Mouse (Mus musculus): Measurements from ENCODE around the gene Tbx10. TPM values are rescaled to one million over a fixed set of nuclear protein-coding genes. Genes with fewer than 3 reads are reported as not detected.
"Not testable (repeated sequence)": the region's sequence is repeated elsewhere in the genome, so short reads cannot be mapped to it uniquely, and the experiment has no call there.

Tbx10 gene
- polyA plus RNA-seq, 1 experiment from 2014 or later = 0.16 TPM

DNA sequence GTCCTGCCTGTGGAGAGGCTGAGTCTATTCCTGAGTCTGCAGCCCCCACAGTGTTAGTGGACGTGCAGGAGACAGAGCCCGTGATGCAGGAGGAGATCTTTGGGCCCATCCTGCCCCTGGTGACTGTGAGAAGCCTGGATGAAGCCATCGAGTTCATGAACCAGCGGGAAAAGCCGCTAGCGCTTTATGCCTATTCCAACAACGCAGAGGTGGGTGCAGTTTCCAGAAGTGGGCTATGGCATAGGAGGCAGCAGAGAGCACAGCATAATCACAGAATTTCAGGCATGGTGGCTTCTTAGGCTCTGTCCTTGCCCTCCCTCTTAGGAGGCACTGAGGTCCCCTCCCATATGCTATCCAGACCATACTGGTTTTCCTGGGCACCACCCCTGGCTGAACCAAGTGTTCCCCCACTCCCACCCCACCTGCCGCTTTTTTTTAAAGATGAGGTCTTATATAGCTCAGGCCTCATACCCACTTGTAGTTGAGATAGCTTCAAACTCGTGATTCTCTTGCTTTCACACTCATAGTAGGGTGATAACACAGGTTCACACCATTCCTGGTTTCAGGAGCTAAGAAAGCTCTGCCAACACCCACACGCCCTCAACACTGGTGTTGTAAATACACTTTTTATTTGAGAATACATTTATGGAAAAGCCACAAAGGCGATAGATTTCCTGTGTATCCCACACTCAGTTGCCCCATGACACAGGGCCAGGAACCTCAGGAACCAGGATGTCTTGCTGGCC lies 26.0 kb upstream of the Tbx10 start:
- no peak overlapping the region for H3K9ac ChIP-seq (ENCODE audit: low read length)
- ATAC-seq (replicated peaks; ENCODE audit: low FRiP score, low TSS enrichment, low read depth) (no peak), DNase-seq (ENCODE audit: low spot score) (no peak)
- H3K27ac ChIP-seq (ENCODE audit: low read depth) = no peak overlapping the region
- no peaks in the 10 kb centered on the region for H3K9me3 ChIP-seq (ENCODE audit: control insufficient read depth, low read length)
- no peaks in the 10 kb centered on the region for H3K36me3 ChIP-seq (ENCODE audit: control insufficient read depth, insufficient read depth, low read length)
- no peak overlapping the region for H3K4me2 ChIP-seq (ENCODE audit: low read length)
- WGBS = 72% methylated on average over 11 of the region's 11 CpGs
- H3K4me1 ChIP-seq (replicated peaks; ENCODE audit: control insufficient read depth, insufficient read depth, low read length) = 0 out of 2 replicates have a peak, but pooled peaks cover 7% of the 10 kb centered on the region
- H3K4me3 ChIP-seq (ENCODE audit: low read depth, low read length) = no peak overlapping the region
- no peaks in the 10 kb centered on the region for H3K27me3 ChIP-seq (replicated peaks; ENCODE audit: control insufficient read depth, insufficient read depth, low read length)

DNA sequence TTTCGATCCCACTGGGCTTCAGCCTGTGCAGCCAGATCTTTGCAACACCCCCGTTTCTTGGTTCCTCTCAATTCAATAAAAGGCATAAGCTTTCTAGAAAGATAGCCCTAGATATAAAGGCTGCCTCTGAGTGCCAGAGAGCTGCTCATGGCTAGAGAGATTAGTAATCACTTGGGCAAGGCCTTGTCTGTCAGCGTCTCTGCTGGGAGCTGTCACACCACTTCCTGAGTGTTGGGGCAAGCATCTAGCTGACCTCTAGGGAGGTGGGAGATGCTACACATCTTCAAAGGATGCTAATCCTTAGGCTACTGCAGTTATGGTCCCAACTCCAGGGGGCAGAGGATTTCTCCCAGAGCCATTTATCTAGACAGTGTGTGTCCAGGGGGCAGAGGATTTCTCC lies 25.3 kb upstream of the Tbx10 start:
- Histone ChIP-seq H3K27ac (ENCODE audit: low read depth) (no peak overlapping the region), H3K4me1 (replicated peaks; ENCODE audit: control insufficient read depth, insufficient read depth, low read length) (0 out of 2 replicates have a peak, but pooled peaks cover 7% of the 10 kb centered on the region), H3K36me3 (ENCODE audit: control insufficient read depth, insufficient read depth, low read length) (no peaks in the 10 kb centered on the region), H3K4me2 (ENCODE audit: low read length) (no peak overlapping the region), H3K27me3 (replicated peaks; ENCODE audit: control insufficient read depth, insufficient read depth, low read length) (no peaks in the 10 kb centered on the region), H3K9me3 (ENCODE audit: control insufficient read depth, low read length) (no peaks in the 10 kb centered on the region), H3K9ac (ENCODE audit: low read length) (no peak overlapping the region), H3K4me3 (ENCODE audit: low read depth, low read length) (no peak overlapping the region)
- WGBS = 55% methylated on average over 3 of the region's 3 CpGs
- DNase-seq (ENCODE audit: low spot score) = no peak
- ATAC-seq (replicated peaks; ENCODE audit: low FRiP score, low TSS enrichment, low read depth) = no peak

DNA sequence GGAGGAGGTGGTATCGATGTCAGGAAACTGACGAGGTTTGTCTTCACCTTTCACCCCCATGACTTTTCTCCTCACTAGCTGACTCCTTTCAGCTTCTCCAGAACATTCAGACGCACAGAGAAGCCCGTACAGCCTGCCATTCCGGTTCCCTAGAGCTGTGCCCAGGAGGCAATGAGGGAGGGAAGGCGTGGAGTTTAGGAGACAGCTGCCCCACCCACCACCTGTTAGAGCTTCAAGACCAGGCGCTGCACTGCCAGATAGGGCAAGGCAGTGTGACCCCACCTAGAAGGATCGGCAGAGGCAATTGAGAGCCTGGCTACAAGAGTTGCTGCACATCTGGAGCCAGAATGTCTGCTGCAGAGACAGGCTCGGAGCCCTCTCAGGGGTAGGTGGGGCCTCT lies 20.3 kb upstream of the Tbx10 start, which contains the start of gene Aldh3b2:
TSS of gene Aldh3b2 (plus strand) at position 100 of the 400 bp plus-strand sequence.
- ATAC-seq (replicated peaks; ENCODE audit: low FRiP score, low TSS enrichment, low read depth) = peak; percentile 64; the same call in 1 of the 2 replicates
- no peak within 1 kb of the TSS for H3K4me2 ChIP-seq (ENCODE audit: low read length)

DNA sequence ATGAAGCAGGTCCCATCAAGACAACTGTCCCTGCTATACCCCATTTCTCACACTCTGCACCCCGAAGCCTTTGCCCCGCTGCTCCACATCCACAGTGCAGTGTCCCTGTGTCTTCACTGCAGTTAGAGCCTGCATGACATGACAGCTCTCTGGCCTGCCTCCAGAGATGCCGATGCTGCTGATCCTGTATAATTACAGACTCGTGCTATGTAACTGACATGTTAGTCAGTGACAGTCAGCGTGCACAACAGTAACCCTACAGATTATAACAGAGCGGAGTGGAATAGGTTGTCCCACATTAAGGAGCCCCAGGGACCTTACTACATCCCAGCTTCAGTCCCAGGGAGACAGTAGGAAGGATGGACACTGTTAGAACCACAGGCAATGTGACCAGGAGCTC lies 17.9 kb upstream of the Tbx10 start:
- H3K4me3 ChIP-seq (ENCODE audit: low read depth, low read length); H3K27ac ChIP-seq (ENCODE audit: low read depth); H3K9me3 ChIP-seq (ENCODE audit: control insufficient read depth, low read length); H3K4me2 ChIP-seq (ENCODE audit: low read length); H3K27me3 ChIP-seq (replicated peaks; ENCODE audit: control insufficient read depth, insufficient read depth, low read length); DNase-seq (ENCODE audit: low spot score); H3K36me3 ChIP-seq (ENCODE audit: control insufficient read depth, insufficient read depth, low read length); ATAC-seq (replicated peaks; ENCODE audit: low FRiP score, low TSS enrichment, low read depth); H3K9ac ChIP-seq (ENCODE audit: low read length): not testable (repeated sequence)
- H3K4me1 ChIP-seq (replicated peaks; ENCODE audit: control insufficient read depth, insufficient read depth, low read length) = 0 out of 2 replicates have a peak, but pooled peaks cover 12% of the 10 kb centered on the region
- WGBS = 89% methylated on average over 6 of the region's 6 CpGs

More for the DNA sequence above, 20.3 kb upstream of the Tbx10 start, which contains the start of gene Aldh3b2:
- H3K4me3 ChIP-seq (ENCODE audit: low read depth, low read length) = no peak within 1 kb of the TSS
- DNase-seq (ENCODE audit: low spot score) = no peak
- H3K36me3 ChIP-seq (ENCODE audit: control insufficient read depth, insufficient read depth, low read length) = no peaks in the 10 kb centered on the region
- H3K9me3 ChIP-seq (ENCODE audit: control insufficient read depth, low read length) = no peaks in the 10 kb centered on the region
- no peak within 1 kb of the TSS for H3K27ac ChIP-seq (ENCODE audit: low read depth)
- no peak within 1 kb of the TSS for H3K9ac ChIP-seq (ENCODE audit: low read length)
- WGBS = 20% methylated on average over 9 of the region's 9 CpGs
- no peaks in the 10 kb centered on the region for H3K27me3 ChIP-seq (replicated peaks; ENCODE audit: control insufficient read depth, insufficient read depth, low read length)
- 0 out of 2 replicates have a peak, but pooled peaks cover 13% of the 10 kb centered on the region for H3K4me1 ChIP-seq (replicated peaks; ENCODE audit: control insufficient read depth, insufficient read depth, low read length)

DNA sequence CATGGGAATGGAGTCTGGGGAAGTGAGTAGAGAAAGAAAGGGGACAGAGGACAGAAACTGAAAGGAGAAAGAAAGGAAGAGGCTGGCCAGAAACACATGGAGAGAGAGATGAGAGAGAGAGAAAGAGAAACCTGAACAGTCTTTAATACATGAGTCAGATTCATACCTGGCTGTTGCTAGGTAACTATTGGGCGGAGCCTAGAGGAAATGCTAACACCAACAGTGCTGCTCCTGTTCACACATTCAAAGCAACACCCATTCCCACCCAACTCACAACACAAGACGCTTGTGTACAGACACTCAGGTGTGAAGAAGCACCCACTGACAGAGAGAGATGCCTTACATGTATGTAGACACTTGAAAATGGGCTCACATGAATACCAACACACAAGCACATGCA lies 16.7 kb upstream of the Tbx10 start:
- H3K27me3 ChIP-seq (replicated peaks; ENCODE audit: control insufficient read depth, insufficient read depth, low read length) = no peaks in the 10 kb centered on the region
- no peak overlapping the region for H3K9ac ChIP-seq (ENCODE audit: low read length)
- DNase-seq (ENCODE audit: low spot score) = no peak
- no peak overlapping the region for H3K27ac ChIP-seq (ENCODE audit: low read depth)
- no peaks in the 10 kb centered on the region for H3K9me3 ChIP-seq (ENCODE audit: control insufficient read depth, low read length)
- 0 out of 2 replicates have a peak, but pooled peaks cover 5% of the 10 kb centered on the region for H3K4me1 ChIP-seq (replicated peaks; ENCODE audit: control insufficient read depth, insufficient read depth, low read length)
- H3K4me2 ChIP-seq (ENCODE audit: low read length) = no peak overlapping the region
- no peak overlapping the region for H3K4me3 ChIP-seq (ENCODE audit: low read depth, low read length)
- no peak for ATAC-seq (replicated peaks; ENCODE audit: low FRiP score, low TSS enrichment, low read depth)
- WGBS = 67% methylated on average over 2 of the region's 2 CpGs
- H3K36me3 ChIP-seq (ENCODE audit: control insufficient read depth, insufficient read depth, low read length) = no peaks in the 10 kb centered on the region

DNA sequence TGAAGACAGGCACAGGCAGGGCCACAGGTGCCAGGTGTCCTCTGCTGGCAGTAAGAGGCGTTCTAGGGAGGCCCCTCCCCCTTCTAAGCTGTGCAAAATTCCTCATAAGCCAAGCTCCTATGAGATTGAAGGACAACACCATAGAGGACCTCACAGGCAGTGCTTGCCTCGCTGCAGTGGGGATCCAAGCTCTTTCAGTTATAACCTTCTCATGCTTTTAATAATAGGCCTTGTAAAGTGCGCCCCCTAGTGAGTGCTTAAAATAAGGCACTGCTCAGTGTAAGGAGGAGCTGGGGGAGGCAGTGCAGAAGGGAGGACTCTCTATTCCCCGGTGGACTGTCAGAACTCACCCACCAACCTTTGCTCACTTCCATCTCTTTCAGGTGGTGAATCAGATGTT lies 12.2 kb upstream of the Tbx10 start:
- H3K4me2 ChIP-seq (ENCODE audit: low read length) = no peak overlapping the region
- 6% methylated on average over 4 of the region's 4 CpGs for WGBS
- H3K4me1 ChIP-seq (replicated peaks; ENCODE audit: control insufficient read depth, insufficient read depth, low read length) = peaks cover 12% of the 10 kb centered on the region
- DNase-seq (ENCODE audit: low spot score) (peak; percentile 90), ATAC-seq (replicated peaks; ENCODE audit: low FRiP score, low TSS enrichment, low read depth) (peak; percentile 69; the same call in 1 of the 2 replicates)
- H3K9me3 ChIP-seq (ENCODE audit: control insufficient read depth, low read length) = no peaks in the 10 kb centered on the region
- no peak overlapping the region for H3K4me3 ChIP-seq (ENCODE audit: low read depth, low read length)
- no peaks in the 10 kb centered on the region for H3K27me3 ChIP-seq (replicated peaks; ENCODE audit: control insufficient read depth, insufficient read depth, low read length)
- no peaks in the 10 kb centered on the region for H3K36me3 ChIP-seq (ENCODE audit: control insufficient read depth, insufficient read depth, low read length)
- no peak overlapping the region for H3K9ac ChIP-seq (ENCODE audit: low read length)
- H3K27ac ChIP-seq (ENCODE audit: low read depth) = no peak overlapping the region

DNA sequence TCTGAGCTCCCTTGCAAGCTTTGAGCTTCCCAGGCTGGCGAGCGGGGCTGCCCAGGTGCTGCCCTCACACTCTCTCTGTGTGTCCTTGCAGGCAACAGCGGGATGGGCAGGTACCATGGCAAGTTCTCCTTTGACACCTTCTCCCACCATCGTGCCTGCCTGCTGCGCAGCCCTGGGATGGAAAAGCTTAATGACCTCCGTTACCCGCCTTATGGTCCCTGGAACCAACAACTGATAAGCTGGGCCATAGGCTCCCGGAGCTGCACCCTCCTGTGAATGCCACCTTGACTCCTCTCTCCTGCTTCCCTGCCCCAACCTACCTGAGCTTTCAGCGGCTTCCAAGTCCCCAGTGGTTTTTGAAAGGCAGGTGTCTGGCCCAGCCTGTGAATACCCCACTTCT lies 11.6 kb upstream of the Tbx10 start:
- H3K4me3 ChIP-seq (ENCODE audit: low read depth, low read length) = no peak overlapping the region
- no peak overlapping the region for H3K9ac ChIP-seq (ENCODE audit: low read length)
- no peak overlapping the region for H3K27ac ChIP-seq (ENCODE audit: low read depth)
- H3K9me3 ChIP-seq (ENCODE audit: control insufficient read depth, low read length) = no peaks in the 10 kb centered on the region
- no peaks in the 10 kb centered on the region for H3K36me3 ChIP-seq (ENCODE audit: control insufficient read depth, insufficient read depth, low read length)
- 68% methylated on average over 9 of the region's 9 CpGs for WGBS
- peaks cover 18% of the 10 kb centered on the region for H3K4me1 ChIP-seq (replicated peaks; ENCODE audit: control insufficient read depth, insufficient read depth, low read length)
- DNase-seq (ENCODE audit: low spot score) (no peak), ATAC-seq (replicated peaks; ENCODE audit: low FRiP score, low TSS enrichment, low read depth) (no peak)
- H3K4me2 ChIP-seq (ENCODE audit: low read length) = no peak overlapping the region
- no peaks in the 10 kb centered on the region for H3K27me3 ChIP-seq (replicated peaks; ENCODE audit: control insufficient read depth, insufficient read depth, low read length)

DNA sequence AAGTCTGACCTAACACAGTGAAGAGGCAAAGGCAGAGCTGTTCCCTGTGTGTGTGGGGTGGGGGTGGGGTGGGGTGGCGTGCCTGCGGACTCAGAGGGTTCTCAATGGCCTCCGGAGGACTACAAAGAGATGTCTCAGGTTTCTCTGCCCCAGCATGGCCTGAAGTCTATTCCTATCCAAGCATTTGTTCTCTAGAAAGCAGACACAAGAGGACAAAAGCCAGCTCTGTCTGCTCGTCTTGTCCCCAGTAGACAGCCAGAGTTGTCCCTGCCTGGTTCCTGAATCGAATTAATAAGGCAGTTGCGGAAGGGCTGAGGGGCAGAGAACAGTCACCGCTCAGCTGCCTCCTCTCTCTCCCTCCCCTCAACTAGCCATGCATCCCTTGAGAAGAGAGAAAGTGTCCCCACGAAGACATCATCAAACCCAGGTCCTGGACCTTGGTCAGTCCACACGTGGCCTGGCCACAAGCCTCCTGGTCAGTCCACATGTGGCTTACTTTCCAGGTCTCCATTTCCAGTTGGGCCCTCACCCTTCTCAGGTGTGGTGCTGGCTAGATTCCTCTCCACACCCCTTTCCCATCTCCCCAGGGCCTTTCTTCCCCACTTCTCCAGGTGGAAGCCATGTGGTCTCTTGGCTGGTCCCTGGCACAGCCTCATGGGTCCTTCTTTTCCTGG lies 8.9 kb upstream of the Tbx10 start:
- H3K9ac ChIP-seq (ENCODE audit: low read length) = no peak overlapping the region
- H3K4me3 ChIP-seq (ENCODE audit: low read depth, low read length) = no peak overlapping the region
- H3K9me3 ChIP-seq (ENCODE audit: control insufficient read depth, low read length) = no peaks in the 10 kb centered on the region
- H3K27ac ChIP-seq (ENCODE audit: low read depth) = no peak overlapping the region
- H3K4me1 ChIP-seq (replicated peaks; ENCODE audit: control insufficient read depth, insufficient read depth, low read length) = peaks cover 30% of the 10 kb centered on the region
- H3K36me3 ChIP-seq (ENCODE audit: control insufficient read depth, insufficient read depth, low read length) = no peaks in the 10 kb centered on the region
- WGBS = 49% methylated on average over 9 of the region's 9 CpGs
- H3K27me3 ChIP-seq (replicated peaks; ENCODE audit: control insufficient read depth, insufficient read depth, low read length) = no peaks in the 10 kb centered on the region
- H3K4me2 ChIP-seq (ENCODE audit: low read length) = no peak overlapping the region
- ATAC-seq (replicated peaks; ENCODE audit: low FRiP score, low TSS enrichment, low read depth) (no peak), DNase-seq (ENCODE audit: low spot score) (no peak)

Measured in intestine, embryonic 14.5 days (tissue).